Mouse (Mus musculus): ENCODE measurements around the gene Hils1.
"Not testable (repeated sequence)": the region's sequence is repeated elsewhere in the genome, so short reads cannot be mapped to it uniquely, and the experiment has no call there.

Hils1 gene

GRCm38 (mm10) chr11:94952169-94952568 is 15.2 kb upstream of the Hils1 start:
- no peak for DNase-seq (ENCODE audit: low read depth, low spot score)

- no peak for DNase-seq (ENCODE audit: low read depth, low spot score)
These were observed 12.3 kb upstream of the Hils1 start for GRCm38 (mm10) chr11:94955103-94955502.

GRCm38 (mm10) chr11:94957693-94958064 is 9.7 kb upstream of the Hils1 start:
- no peak for DNase-seq (ENCODE audit: low read depth, low spot score)

GRCm38 (mm10) chr11:94958065-94958858 is 9.1 kb upstream of the Hils1 start:
- DNase-seq (ENCODE audit: low read depth, low spot score), result peak; percentile 71

GRCm38 (mm10) chr11:94962534-94963101 is 4.8 kb upstream of the Hils1 start:
- DNase-seq (ENCODE audit: low read depth, low spot score), result peak; percentile 53

- no peak for DNase-seq (ENCODE audit: low read depth, low spot score)
These were observed 794 bp downstream of the Hils1 start for GRCm38 (mm10) chr11:94968187-94968586.

- not testable (repeated sequence) for DNase-seq (ENCODE audit: low read depth, low spot score)
These were observed 2.3 kb downstream of the Hils1 start for GRCm38 (mm10) chr11:94969709-94970108.

GRCm38 (mm10) chr11:94970210-94970943 is 3.0 kb downstream of the Hils1 start:
- DNase-seq (ENCODE audit: low read depth, low spot score), result peak; percentile 91

GRCm38 (mm10) chr11:94971895-94972615 is 4.7 kb downstream of the Hils1 start:
- peak; percentile 91 for DNase-seq (ENCODE audit: low read depth, low spot score)

GRCm38 (mm10) chr11:94972887-94973286 is 5.5 kb downstream of the Hils1 start:
- no peak for DNase-seq (ENCODE audit: low read depth, low spot score)

- DNase-seq (ENCODE audit: low read depth, low spot score), result no peak
These were observed 5.9 kb downstream of the Hils1 start for GRCm38 (mm10) chr11:94973313-94973712.

- no peak for DNase-seq (ENCODE audit: low read depth, low spot score)
These were observed 7.6 kb downstream of the Hils1 start for GRCm38 (mm10) chr11:94974951-94975350.

GRCm38 (mm10) chr11:94976199-94976598 is 8.8 kb downstream of the Hils1 start, which contains the start of gene Sgca:
Gene Sgca, minus strand, starts transcription at chr11:94976327.
- no peak for DNase-seq (ENCODE audit: low read depth, low spot score)

GRCm38 (mm10) chr11:94978178-94978915 is 11.0 kb downstream of the Hils1 start:
- no peak for DNase-seq (ENCODE audit: low read depth, low spot score)

- peak; percentile 99 for DNase-seq (ENCODE audit: low read depth, low spot score)
These were observed 11.6 kb downstream of the Hils1 start for GRCm38 (mm10) chr11:94978947-94979346.

- DNase-seq (ENCODE audit: low read depth, low spot score), result no peak
These were observed 12.2 kb downstream of the Hils1 start for GRCm38 (mm10) chr11:94979462-94980179.

- DNase-seq (ENCODE audit: low read depth, low spot score), result peak; percentile 72
These were observed 17.7 kb downstream of the Hils1 start for GRCm38 (mm10) chr11:94985140-94985539.

GRCm38 (mm10) chr11:94985822-94986221 is 18.4 kb downstream of the Hils1 start:
- DNase-seq (ENCODE audit: low read depth, low spot score), result no peak

GRCm38 (mm10) chr11:94986435-94986834 is 19.0 kb downstream of the Hils1 start:
- no peak for DNase-seq (ENCODE audit: low read depth, low spot score)

GRCm38 (mm10) chr11:94987341-94987740 is 19.9 kb downstream of the Hils1 start:
- DNase-seq (ENCODE audit: low read depth, low spot score), result no peak

Measured in brain, adult 2 months (tissue).